Mouse (Mus musculus): Measurements from ENCODE around the gene Nlrp14.
"Not testable (repeated sequence)": the region's sequence is repeated elsewhere in the genome, so short reads cannot be mapped to it uniquely, and the experiment has no call there.

The Nlrp14 gene

DNA sequence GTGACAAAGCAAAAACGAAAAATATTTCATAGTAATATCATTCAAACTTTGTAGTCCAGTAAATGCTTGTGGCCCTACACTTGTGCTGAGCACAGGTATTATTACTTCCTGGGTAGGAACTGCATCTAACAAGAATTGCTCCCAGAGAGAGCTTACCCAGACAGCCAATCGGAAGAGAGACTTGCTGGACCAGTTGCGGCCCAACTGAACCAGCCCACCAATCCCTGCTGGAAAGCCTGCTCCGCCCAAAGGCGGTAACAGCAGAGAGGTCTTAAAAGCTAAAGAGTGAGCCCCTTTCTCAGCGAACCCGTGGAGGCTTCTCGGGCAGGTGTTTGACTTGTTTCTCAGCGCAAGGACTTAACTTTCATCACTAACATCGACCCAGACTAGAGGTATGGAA, at the start of gene Nlrp14:
TSS of gene Nlrp14 (plus strand) at position 301 of the 400 bp plus-strand sequence.
- no peak for DNase-seq (ENCODE audit: low spot score)

DNA sequence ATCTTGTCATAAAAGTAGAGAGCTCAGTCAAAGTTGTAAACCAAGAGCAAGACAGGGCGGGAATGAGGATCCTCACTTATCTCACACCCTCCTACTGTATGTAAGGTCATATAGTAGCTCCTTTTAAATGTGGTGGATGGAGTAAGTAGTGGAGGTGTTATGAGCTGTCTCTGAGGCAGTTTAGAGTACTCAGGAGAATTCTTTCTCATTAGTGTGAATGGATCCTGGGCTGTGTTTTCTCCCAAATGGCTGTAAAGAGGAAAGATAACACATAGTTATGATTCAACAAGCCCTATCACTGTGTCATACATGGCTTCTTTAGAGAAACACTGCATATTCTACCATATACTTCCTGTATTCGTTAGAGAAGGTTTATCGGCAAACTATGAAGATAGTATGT, 35.8 kb upstream of the Nlrp14 start, which contains the start of gene Olfr715:
TSS of gene Olfr715 (minus strand) at position 101 of the 400 bp plus-strand sequence.
- not testable (repeated sequence) for DNase-seq (ENCODE audit: low spot score)

DNA sequence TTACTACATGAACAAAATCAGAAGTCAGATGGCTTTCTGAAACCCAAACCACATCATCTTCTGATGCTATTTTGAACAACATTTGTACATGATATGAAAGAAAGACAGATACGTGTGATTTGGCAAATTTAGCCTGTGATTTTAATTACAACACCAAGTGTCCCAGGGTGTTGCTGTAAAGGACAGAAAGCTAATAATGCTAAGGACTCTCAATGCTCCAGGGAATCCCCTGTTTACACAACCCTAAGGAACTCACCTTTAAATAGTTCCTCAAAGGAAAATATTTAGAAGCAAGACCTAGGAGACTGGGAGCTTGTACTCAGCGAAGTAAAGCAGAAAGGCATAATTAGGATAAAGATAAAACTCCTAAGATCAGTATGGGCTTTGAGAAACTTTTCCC, 28.8 kb upstream of the Nlrp14 start, which contains the start of gene Olfr716:
TSS of gene Olfr716 (plus strand) at position 301 of the 400 bp plus-strand sequence.
- DNase-seq (ENCODE audit: low spot score), result not testable (repeated sequence)

DNA sequence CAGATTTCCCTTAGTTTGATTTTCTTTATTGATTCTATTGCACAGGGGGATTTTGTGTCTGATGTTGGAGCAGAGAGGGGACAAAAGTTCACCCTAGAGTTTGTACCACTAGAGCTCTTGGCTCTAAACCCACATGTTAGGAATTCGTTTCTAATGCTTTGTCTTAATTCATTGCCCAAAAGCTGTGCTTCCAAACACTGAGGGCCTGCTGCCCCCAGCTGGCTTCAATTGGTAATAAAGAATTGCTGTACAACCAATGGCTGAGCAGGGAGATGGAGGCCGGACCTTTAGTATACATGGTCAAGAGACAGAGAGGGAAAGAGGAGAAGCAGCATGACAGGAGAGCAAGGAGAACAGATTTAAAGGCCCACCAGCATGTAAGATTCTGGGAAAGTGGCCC, 13.6 kb downstream of the Nlrp14 start:
- no peak for DNase-seq (ENCODE audit: low spot score)

DNA sequence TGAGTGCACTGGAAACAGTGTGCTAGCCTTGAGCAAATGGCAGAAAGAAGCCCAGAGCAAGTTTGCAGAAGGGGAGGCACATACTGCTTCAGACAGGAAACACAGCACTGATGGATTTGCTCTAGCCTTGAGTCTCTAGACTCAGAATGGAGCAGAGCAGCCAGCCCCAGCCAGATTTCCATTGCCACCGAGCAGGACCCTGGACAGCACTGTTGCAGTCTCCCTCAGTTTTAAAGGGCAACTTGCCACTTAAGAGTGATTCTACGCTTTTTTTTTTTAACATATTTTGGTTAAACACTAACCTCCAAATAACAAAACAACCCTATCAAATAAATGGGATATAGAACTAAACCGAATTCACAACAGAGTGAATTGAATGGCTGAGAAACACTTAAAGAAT, 35.0 kb downstream of the Nlrp14 start:
- no peak for DNase-seq (ENCODE audit: low spot score)

DNA sequence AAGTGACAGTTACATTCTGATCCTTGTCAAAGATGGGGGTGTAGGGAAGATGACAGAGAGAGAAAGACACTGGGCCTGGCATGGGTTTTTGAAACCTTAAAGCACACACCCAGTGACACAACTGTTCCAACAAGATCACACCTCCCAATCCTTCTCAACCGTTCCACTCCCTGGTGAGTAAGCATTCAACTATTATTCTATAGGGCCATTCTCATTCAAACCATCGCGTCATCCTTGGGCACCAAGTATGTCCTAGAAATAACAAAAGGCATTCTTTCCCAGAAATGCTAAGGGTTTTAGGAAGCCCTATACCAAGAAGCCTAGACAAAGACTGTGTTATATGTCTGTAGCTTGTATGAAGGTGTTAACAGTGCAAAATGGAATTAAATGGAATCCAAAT, 41.1 kb downstream of the Nlrp14 start:
- DNase-seq (ENCODE audit: low spot score), result no peak

DNA sequence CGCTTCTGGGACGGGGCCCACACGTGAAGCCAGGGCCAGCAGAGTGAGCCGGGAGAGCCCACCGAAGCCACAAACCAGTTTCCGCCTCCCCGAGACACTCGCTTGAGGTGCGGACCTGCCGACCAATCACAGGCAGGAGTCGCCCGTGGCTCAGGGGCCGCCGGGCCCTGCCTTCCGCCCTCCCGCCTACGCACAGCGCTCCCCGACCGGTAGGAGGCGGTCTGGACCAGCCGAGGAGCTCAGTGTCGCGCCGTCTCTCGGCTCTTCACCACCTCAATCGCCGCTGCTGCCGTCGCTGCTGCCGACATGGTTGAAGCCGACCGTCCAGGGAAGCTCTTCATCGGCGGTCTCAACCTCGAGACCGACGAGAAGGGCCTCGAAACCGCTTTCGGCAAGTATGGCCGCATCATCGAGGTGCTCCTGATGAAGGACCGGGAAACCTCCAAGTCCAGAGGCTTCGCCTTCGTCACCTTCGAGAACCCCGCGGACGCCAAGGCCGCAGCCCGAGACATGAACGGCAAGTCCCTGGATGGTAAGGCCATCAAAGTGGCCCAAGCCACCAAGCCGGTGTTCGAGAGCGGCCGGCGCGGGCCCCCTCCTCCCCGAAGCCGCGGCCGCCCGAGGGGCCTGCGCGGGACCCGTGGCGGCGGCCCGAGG, 42.5 kb downstream of the Nlrp14 start, which contains the start of gene Rbmxl2:
TSS of gene Rbmxl2 (plus strand) at position 242 of the 657 bp plus-strand sequence.
- DNase-seq (ENCODE audit: low spot score), result no peak

DNA sequence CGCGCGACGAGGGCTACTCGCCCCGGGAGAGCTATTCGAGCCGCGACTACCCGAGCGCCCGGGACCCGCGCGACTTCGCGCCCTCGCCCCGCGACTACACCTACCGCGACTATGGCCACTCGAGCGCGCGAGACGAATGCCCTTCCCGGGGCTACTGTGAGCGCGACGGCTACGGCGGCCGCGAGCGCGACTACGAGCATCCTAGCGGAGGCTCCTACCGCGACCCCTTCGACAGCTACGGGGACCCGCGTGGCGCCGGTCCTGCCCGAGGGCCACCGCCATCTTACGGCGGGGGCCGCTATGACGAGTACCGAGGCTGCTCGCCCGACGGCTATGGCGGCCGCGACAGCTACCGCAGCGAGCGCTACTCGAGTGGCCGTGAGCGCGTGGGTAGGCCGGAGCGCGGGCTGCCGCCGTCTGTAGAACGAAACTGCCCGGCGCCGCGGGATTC, 43.4 kb downstream of the Nlrp14 start:
- DNase-seq (ENCODE audit: low spot score), result no peak

DNA sequence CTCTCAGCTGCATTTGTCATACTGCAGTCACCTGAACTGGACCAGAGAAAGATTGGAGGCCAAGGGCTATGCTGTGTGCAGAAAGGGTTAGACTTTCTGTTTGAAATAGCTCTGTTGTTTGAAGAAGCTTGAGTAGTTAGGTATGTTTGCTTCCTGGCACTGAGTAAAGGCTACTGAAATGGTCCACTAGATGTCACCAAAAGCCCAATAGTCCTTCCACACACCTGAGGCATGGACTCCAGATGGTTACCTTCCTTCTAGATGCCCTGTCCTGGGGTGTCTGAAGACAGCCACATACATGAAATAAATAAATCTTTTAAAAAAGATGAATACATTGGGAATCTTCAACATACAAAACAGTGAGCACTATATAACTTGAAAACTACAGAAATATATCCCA, 48.9 kb downstream of the Nlrp14 start:
- DNase-seq (ENCODE audit: low spot score), result no peak

DNA sequence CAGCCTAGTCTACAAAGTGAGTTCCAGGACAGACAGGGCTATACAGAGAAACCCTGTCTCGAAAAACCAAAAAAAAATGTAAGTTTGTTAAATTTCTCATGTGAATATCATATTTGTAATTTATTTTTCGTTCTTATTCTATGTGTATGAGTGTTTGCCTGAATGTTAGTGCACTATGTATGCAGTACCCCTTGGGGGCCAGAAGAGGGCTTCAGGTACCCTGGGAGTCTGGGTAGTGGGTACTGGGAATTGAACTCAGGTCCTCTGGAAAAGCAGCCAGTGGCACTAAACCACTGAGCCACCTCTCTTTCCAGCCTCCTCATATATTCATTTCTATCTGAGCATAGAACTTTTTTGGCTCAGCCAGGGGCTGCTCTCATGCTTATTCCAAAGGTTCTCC, 50.1 kb downstream of the Nlrp14 start:
- DNase-seq (ENCODE audit: low spot score), result no peak

DNA sequence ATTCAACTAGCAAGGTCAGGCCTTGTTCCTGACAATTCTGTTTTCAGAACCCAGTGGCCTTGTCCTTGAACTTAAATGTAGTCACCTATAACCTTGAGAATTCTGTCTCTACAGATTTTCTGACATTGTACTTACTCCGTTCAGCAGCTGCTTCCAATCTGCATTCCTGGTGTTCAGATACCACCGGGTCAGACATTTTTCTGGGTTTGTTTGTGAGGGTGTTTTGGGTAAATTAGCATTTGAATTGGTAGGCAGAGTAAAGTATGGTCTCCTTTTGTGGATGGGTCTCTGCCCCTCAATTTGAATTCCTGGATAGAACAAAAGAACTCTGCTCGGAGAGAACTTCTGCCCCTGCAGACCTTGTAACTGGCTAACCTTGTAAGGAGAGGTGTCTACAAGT, 70.1 kb downstream of the Nlrp14 start:
- no peak for DNase-seq (ENCODE audit: low spot score)

DNA sequence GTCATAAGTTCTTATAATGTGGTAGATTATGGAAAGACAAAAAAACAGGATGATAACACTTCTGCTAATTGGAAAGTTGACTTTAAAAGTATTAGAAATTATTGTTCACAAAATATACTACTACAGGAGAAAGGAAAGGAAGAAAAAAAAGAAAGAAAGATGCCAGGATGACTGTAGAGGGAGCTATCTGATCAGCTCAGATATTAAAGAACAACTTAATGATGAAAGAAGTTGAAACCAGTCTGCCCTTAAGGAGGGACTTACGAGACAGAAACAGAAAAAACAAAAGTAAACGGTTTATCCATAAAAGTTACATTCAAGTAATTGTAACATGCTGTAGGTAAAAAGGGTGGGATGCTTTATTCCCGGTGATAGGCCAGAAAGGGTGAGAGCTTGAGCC, 70.7 kb downstream of the Nlrp14 start:
- no peak for DNase-seq (ENCODE audit: low spot score)

DNA sequence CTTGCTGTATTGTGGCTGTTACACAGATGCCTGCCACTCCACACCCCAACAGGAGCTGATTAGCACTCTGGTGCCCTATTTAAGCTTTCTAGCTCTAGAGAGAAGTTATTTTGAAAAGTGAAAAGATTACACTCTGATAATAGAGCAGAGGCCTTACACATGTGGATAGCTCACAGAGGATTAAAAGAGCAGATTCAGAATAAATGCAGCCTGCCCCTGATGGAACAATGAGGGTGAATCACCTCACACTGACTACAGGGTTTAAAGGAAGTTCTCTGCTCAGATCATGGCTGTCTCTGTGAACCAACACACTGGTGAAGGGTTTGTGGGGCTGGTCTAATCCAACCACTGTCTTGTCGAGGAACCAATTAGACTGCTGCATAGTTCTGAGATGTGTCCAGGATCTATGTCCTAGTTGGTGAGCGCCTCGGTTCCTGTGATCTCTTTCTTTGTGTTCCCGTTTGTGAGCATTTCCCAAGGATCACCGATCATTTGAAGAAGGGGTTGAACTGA, 74.6 kb downstream of the Nlrp14 start:
- DNase-seq (ENCODE audit: low spot score), result no peak
